Mouse (Mus musculus): Measurements from ENCODE around the gene Cdhr3.

Cdhr3 gene

GRCm38 (mm10) chr12:33092775-33093174 is at the start of gene Cdhr3:
TSS of gene Cdhr3 (minus strand) at chr12:33092875.
- in situ Hi-C loops (cut with MboI, MseI), result no loop called here

GRCm38 (mm10) chr12:33139083-33139482 is 46.4 kb upstream of the Cdhr3 start:
- in situ Hi-C loops (cut with MboI, MseI), result no loop called here

- in situ Hi-C loops (cut with MboI, MseI), result no loop called here
These were observed 45.2 kb upstream of the Cdhr3 start for GRCm38 (mm10) chr12:33137857-33138256.

GRCm38 (mm10) chr12:33131796-33132195 is 39.1 kb upstream of the Cdhr3 start:
- in situ Hi-C loops (cut with MboI, MseI), result no loop called here

GRCm38 (mm10) chr12:33130401-33130800 is 37.7 kb upstream of the Cdhr3 start:
- in situ Hi-C loops (cut with MboI, MseI), result no loop called here

- in situ Hi-C loops (cut with MboI, MseI), result no loop called here
These were observed 36.7 kb upstream of the Cdhr3 start for GRCm38 (mm10) chr12:33129410-33129809.

- in situ Hi-C loops (cut with MboI, MseI), result no loop called here
These were observed 36.0 kb upstream of the Cdhr3 start for GRCm38 (mm10) chr12:33128702-33129101.

- in situ Hi-C loops (cut with MboI, MseI), result no loop called here
These were observed 35.4 kb upstream of the Cdhr3 start for GRCm38 (mm10) chr12:33128121-33128520.

- in situ Hi-C loops (cut with MboI, MseI), result no loop called here
These were observed 33.6 kb upstream of the Cdhr3 start for GRCm38 (mm10) chr12:33126243-33126642.

GRCm38 (mm10) chr12:33125594-33126227 is 33.0 kb upstream of the Cdhr3 start:
- in situ Hi-C loops (cut with MboI, MseI), result no loop called here

- in situ Hi-C loops (cut with MboI, MseI), result no loop called here
These were observed 26.1 kb upstream of the Cdhr3 start for GRCm38 (mm10) chr12:33118624-33119301.

GRCm38 (mm10) chr12:33110894-33111471 is 18.3 kb upstream of the Cdhr3 start:
- in situ Hi-C loops (cut with MboI, MseI), result no loop called here

GRCm38 (mm10) chr12:33109531-33109930 is 16.9 kb upstream of the Cdhr3 start:
- in situ Hi-C loops (cut with MboI, MseI), result no loop called here

- in situ Hi-C loops (cut with MboI, MseI), result no loop called here
These were observed 13.9 kb upstream of the Cdhr3 start for GRCm38 (mm10) chr12:33106438-33107167.

- in situ Hi-C loops (cut with MboI, MseI), result no loop called here
These were observed 13.0 kb upstream of the Cdhr3 start for GRCm38 (mm10) chr12:33105724-33106123.

- in situ Hi-C loops (cut with MboI, MseI), result loop anchor here (5.0 kb wide), 1 partner anchor 75 kb away; no protein-coding TSS in a partner anchor
These were observed 9.9 kb upstream of the Cdhr3 start for GRCm38 (mm10) chr12:33102342-33103115.

GRCm38 (mm10) chr12:33101627-33102026 is 9.0 kb upstream of the Cdhr3 start:
- in situ Hi-C loops (cut with MboI, MseI), result loop anchor here (5.0 kb wide), 1 partner anchor 74 kb away; no protein-coding TSS in a partner anchor

- in situ Hi-C loops (cut with MboI, MseI), result no loop called here
These were observed 3.3 kb upstream of the Cdhr3 start for GRCm38 (mm10) chr12:33096017-33096416.

GRCm38 (mm10) chr12:33092196-33092595 is 479 bp downstream of the Cdhr3 start:
- in situ Hi-C loops (cut with MboI, MseI), result no loop called here

GRCm38 (mm10) chr12:33086151-33086550 is 6.5 kb downstream of the Cdhr3 start:
- in situ Hi-C loops (cut with MboI, MseI), result no loop called here

GRCm38 (mm10) chr12:33084683-33085082 is 8.0 kb downstream of the Cdhr3 start:
- in situ Hi-C loops (cut with MboI, MseI), result no loop called here

All from T-helper 1 cell (primary cell).